Mouse (Mus musculus) brain, embryonic 14.5 days (tissue): Measurements from ENCODE around the gene Acp5.

Experiments used
- CTCF ChIP-seq: fragments of 200-500 bp; IDR thresholded peaks from 2 replicates; pipeline ENCODE4 v1.5.1; 2012; ENCODE audit warnings: inconsistent platforms, mild to moderate bottlenecking, moderate library complexity, borderline replicate concordance; ENCODE audit not compliant: insufficient read depth, insufficient read length; ENCODE audit errors: extremely low read depth
- POLR2A ChIP-seq: fragments of 200-500 bp; IDR thresholded peaks from 2 replicates; pipeline ENCODE4 v1.6.1; 2012; ENCODE audit warnings: mild to moderate bottlenecking, inconsistent platforms, borderline replicate concordance; ENCODE audit not compliant: poor library complexity, insufficient read depth, insufficient read length, severe bottlenecking; ENCODE audit errors: extremely low read depth

- TF ChIP-seq POLR2A (no peak), CTCF (no peak)
Observed at GRCm38 (mm10) chr9:22086012-22086411, 49.5 kb downstream of the Acp5 start.
